Mouse (Mus musculus) T-helper 1 cell (primary cell): ENCODE measurements around the gene Uqcrc2.

Experiments
- in situ Hi-C: fragments of 300-600 bp; cut with MboI, MseI; formaldehyde crosslinking; loops from one replicate; pipeline ENCODE4 v1.15.1; 2025; ENCODE audit warnings: high pct_unique_total_duplicates

The Uqcrc2 gene

DNA sequence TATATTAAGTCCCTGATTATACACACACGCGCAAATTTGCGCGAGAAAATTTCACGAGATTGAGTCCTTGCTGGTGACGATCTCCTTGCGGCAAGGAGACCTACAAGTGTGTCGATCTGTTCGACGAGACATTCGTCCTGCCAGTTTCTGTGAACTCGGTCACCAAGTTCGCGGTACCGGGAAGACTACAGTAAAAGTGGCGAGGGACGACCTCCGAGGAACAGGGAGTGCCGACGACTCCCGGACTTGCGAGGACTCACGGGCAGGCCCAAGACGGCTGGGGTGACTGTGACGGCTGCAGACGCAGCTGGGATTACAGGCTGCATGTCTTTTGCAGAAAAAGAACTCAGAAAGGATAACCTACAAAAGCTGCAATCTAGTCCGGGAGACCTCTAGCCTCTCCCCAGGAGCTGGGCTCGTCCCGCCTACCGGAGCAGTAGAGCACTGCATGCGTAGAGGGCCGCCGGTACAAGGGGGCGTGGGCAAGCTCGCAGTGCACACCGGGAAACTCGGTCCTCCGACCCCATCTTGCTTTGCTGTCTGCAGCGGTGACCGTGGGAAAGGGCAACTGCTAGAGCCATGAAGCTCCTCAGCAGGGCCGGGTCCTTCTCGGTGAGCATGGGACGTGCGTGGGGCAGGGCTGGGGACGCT is at the start of gene Uqcrc2:
TSS of gene Uqcrc2 (plus strand) at position 466 of the 651 bp plus-strand sequence.
- in situ Hi-C loops: loop anchor here (5.0 kb wide), 1 partner anchor 192 kb away; no protein-coding TSS in a partner anchor

- in situ Hi-C loops: no loop called here
These were observed 37.7 kb upstream of the Uqcrc2 start for GRCm38 (mm10) chr7:120597203-120597743.

DNA sequence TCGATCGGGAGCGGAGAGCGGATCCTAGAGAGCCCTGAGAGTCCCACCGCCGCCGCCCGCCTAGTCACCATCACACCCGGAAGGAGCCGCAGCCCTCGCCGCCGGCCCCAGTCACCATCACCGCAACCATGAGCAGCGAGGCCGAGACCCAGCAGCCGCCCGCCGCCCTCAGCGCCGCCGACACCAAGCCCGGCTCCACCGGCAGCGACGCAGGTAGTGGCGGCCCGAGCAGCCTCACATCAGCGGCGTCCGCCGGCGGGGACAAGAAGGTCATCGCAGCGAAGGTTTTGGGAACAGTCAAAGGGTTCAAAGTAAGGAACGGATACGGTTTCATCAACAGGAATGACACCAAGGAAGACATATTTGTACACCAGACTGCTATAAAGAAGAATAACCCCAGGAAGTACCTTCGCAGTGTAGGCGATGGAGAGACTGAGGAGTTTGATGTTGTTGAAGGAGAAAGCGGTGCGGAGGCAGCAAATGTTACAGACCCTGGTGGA is 37.2 kb upstream of the Uqcrc2 start:
- in situ Hi-C loops: no loop called here

- in situ Hi-C loops: no loop called here
These were observed 36.6 kb upstream of the Uqcrc2 start for GRCm38 (mm10) chr7:120598355-120598754.

DNA sequence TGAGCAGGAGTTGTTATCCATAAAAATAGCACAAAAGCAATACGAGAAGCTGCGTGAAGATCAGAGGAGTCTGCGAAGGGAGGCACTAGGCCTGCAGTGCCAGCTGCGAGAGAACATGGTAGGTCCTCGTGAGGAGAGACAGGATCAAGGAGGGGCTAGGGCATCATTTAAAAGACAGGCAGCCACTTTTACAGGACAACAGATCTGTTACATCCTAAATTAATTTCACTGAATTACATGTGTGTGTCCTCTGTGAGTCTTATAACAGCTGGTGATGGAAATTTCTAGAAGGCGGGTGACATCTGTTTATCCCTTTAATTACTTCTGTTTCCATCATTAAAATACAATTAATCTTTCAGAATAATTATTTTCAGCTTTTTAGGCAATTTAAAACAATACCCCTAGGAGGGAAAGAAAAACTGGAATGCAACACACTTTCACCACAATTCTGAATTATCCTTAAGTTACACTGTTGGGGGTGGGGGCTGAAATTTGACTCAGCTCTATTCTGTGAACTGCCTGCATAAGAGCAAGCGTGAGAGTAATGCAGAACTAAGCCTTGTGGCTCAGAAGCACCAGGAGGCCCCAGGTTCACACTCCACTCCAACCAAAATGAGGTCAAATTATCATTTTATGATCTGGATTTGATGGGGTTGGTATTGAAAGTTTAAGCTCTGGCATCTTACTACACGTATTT is 14.8 kb upstream of the Uqcrc2 start:
- in situ Hi-C loops: no loop called here

DNA sequence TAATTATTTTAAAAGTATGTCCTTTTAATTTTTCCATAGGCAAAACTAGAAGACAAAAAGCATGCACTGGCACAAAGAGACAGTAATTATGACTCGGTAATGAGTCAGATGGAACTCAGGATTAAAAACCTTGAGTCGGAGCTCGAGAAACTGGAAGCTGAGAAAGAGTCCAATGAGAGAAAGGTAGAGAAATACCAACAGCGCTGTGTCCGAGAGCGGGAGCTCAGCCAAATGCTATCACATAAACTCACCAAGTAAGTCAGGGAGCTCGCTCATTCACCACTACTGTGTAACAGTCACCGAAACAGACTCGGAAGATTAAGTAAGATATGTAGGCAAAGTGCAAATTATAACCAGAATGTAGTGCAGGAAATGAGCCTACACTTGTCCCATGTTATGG is 14.1 kb upstream of the Uqcrc2 start:
- in situ Hi-C loops: no loop called here

DNA sequence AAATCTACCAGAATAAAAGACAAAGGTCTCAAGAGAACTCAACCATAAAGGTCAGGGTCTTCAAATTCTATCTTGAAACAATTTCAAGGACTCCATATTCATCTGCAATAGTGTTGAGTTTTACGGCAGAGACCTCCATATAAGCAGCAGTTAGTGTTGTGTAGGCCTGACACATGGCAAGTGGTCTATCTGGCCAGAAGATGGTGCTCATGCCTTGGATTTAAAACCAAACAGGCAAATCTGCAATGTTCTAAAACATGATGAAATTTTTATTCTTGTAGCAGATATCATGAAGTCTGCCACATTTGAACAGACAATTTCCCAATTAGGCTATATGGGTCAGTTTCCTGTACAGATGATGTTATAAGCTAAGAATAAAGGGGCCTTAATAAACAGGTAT is 2.5 kb upstream of the Uqcrc2 start:
- in situ Hi-C loops: loop anchor here (5.0 kb wide), 1 partner anchor 195 kb away; no protein-coding TSS in a partner anchor

- in situ Hi-C loops: loop anchor here (5.0 kb wide), 1 partner anchor 193 kb away; no protein-coding TSS in a partner anchor
These were observed 675 bp upstream of the Uqcrc2 start for GRCm38 (mm10) chr7:120634301-120634700.

DNA sequence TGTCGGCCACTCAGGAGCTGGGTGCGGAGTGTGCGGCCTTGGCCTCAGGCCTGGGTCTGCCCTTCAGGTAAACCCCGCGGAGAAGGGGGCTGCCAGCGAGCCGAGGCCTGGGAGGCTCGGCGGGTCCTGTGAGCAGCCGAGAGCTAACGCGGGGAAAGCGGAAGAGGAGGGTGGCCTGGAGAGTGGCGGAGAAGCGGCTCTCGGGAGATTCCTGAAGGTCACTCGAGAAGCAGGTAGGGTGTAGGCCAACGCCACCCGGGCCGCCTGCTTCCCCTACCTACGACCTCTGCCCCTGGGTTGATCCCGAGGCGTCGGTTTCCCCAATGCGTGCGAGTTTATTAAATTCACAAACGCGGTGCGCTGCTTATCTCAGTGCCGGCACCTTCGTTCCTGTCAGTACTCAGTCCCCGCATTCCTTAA is 396 bp downstream of the Uqcrc2 start:
- in situ Hi-C loops: no loop called here

DNA sequence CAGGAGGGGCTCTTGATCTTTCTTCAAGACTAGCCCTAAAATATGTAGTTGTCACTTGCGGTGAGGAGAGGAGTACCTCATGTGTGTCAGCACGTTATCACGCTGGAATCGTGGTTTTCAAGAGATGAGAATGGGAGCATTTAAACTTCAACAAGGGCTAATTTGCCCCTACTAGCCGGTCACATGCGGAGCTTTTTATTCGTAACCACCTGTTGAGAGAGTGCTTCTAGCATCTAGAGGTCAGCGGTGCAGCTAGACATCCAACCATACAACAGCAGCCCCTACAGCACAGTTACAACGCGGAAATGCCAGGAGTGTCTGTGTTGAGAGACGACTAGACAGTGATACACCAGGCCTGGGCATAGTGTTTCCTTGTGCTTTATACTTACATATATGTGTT is 845 bp downstream of the Uqcrc2 start:
- in situ Hi-C loops: no loop called here

DNA sequence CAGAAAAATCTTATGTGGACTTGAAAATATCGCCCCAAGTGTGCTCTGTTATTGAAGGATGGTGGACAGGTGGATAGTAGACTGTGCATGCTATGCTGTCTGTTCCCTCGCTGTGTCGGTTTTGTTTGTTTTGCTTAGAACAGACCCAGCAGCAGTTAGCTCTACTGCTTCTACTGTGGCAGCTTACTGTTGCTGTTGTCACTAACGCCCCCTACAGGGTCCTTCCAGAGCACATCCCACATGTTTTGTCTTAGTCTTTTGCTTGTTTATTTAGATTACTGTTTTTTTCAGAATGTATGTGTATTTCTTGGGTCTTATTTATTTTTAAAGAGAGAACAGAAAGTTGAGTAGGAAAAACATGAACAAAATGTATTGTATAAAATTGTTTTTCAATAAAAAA is 8.2 kb downstream of the Uqcrc2 start:
- in situ Hi-C loops: no loop called here

DNA sequence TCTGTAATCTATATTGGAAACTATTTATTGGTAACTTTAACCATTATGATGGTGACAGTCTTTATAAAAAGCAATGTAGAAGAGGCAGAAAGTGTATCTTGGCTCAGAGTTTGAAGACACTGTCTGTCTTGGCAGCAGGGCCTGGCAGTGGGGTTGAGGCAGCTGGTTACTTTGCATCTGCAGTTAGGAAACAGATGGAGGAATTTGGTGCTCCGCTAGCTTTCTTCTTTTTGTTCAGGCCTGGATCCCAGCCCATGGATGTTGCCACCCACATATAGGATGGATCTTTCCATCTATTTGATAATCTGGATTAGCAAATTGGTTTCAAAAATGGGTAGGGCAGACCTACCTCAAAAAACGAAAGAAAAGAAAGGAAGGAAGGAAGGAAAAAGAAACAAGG is 12.9 kb downstream of the Uqcrc2 start:
- in situ Hi-C loops: no loop called here

- in situ Hi-C loops: no loop called here
These were observed 27.1 kb downstream of the Uqcrc2 start for GRCm38 (mm10) chr7:120662079-120662478.

- in situ Hi-C loops: loop anchor here (5.0 to 10.0 kb wide), 3 partner anchors 67 to 244 kb away; partner anchors contain the start of genes Polr3e and Vwa3a
These were observed 35.3 kb downstream of the Uqcrc2 start, which contains the start of gene Pdzd9 for GRCm38 (mm10) chr7:120670153-120670875. Pdzd9 (minus strand) TSS chr7:120670343.

DNA sequence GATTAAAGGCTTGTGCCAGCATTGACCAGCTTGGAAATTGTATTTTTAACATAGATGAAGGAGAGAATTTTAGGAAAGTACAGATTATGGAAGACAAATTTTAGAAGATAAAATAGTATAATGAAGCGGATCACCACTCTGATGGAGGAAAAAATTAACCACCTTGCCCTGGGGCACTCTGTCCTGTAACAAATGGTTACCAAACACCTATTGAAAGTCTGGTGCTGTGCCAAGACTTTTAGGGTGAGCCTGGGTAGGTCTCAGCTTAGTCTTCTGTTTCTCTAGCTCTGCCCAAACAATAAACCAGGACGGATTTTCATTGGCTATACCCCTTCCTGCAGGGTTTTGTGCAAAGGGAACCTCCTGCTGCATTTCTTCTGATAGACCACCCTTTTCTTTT is 36.3 kb downstream of the Uqcrc2 start:
- in situ Hi-C loops: loop anchor here (5.0 to 10.0 kb wide), 3 partner anchors 66 to 244 kb away; partner anchors contain the start of genes Polr3e and Vwa3a

- in situ Hi-C loops: loop anchor here (10.0 to 25.0 kb wide), 2 partner anchors 238 to 1735 kb away; partner anchors contain the start of gene Polr3e
These were observed 42.1 kb downstream of the Uqcrc2 start, which contains the start of gene Mosmo for GRCm38 (mm10) chr7:120677001-120677643. Mosmo (plus strand) TSS chr7:120677618.

DNA sequence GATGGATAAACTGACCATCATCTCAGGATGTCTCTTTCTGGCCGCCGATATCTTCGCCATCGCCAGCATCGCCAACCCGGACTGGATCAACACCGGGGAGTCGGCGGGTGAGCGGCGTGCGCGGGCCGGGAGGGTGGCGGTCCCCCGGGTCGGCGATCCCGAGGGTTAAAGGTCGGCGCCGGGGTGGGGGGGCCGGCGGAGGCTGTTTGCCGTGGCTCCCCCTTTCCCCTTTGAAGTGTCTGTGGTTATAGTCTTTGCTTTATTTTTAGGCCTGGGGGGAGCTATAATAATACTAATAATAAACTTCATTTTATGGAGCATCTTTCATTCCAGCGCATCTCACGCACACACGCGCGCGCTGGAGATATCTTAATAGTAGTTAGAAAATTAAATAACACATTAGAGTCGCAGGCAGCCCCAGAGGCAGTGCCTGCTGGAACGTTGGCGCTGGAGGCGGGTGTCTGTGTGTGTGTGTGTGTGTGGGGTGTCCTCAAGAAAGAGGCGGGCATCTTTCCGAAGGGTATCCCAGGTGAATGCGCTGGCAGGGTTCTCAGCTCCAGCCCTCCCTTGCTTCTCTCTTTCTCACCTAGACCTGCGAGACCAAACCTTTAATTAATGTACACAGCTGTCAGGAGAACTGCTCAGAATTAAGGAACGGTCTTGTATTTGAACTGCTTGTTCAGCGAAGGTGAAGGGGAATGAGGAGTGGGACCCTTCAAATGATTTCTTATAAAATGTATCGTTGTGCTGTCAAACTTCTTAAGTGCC is 43.0 kb downstream of the Uqcrc2 start:
- in situ Hi-C loops: loop anchor here (10.0 to 25.0 kb wide), 2 partner anchors 237 to 1734 kb away; partner anchors contain the start of gene Polr3e

GRCm38 (mm10) chr7:120679023-120679422 is 44.0 kb downstream of the Uqcrc2 start:
- in situ Hi-C loops: loop anchor here (10.0 to 25.0 kb wide), 2 partner anchors 236 to 1733 kb away; partner anchors contain the start of gene Polr3e

DNA sequence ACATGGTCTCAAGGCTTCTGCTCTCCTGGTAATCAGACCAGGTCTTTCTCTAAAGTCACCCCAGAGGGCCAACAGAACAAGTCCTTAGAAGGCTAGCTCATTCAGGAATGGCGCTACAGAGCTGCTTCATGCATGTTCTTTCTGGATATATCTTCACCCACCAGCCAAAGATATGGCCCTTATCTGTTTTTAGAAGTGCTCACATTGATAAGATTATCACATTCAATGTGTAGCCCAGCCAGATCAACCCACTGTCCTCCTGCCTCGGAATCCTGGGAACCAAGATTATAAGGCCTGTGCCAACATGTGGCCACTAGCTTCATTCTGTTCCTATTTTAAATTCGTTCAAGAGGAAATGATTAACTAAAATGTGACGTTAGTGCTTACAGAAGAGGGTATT is 47.0 kb downstream of the Uqcrc2 start:
- in situ Hi-C loops: loop anchor here (25.0 kb wide), 1 partner anchor 1730 kb away; no protein-coding TSS in a partner anchor

- in situ Hi-C loops: loop anchor here (25.0 kb wide), 1 partner anchor 1728 kb away; no protein-coding TSS in a partner anchor
These were observed 49.8 kb downstream of the Uqcrc2 start for GRCm38 (mm10) chr7:120684731-120685161.
